Mouse (Mus musculus) heart, embryonic 11.5 days (tissue): Measurements from ENCODE around the gene Khdc3. TPM values are rescaled to one million over a fixed set of nuclear protein-coding genes. Genes with fewer than 3 reads are reported as not detected.
"Not testable (repeated sequence)": the region's sequence is repeated elsewhere in the genome, so short reads cannot be mapped to it uniquely, and the experiment has no call there.

Source experiments
- ATAC-seq: fragments of 200-750 bp; cut with Nextera tagmentation; replicated peaks from 2 replicates; pipeline ENCODE4 v1.8.0; 2017; ENCODE audit warnings: moderate library complexity; ENCODE audit not compliant: insufficient number of reproducible peaks, low FRiP score, low TSS enrichment
- H3K27ac ChIP-seq: fragments of 300-500 bp; sonication (generic); 2 replicates; pipeline ENCODE4 v1.5.1; 2014; ENCODE audit warnings: mild to moderate bottlenecking, low read depth, low read length
- H3K27me3 ChIP-seq: fragments of 300-500 bp; sonication (generic); 2 replicates; pipeline ENCODE4 v1.6.1; 2014; ENCODE audit warnings: mild to moderate bottlenecking, low read length, mixed read lengths; ENCODE audit not compliant: control insufficient read depth, insufficient read depth
- H3K36me3 ChIP-seq: fragments of 300-500 bp; sonication (generic); 2 replicates; pipeline ENCODE4 v1.6.1; 2014; ENCODE audit warnings: mild to moderate bottlenecking, low read length, moderate library complexity, mixed read lengths; ENCODE audit not compliant: control insufficient read depth, insufficient read depth
- H3K4me1 ChIP-seq: fragments of 300-500 bp; sonication (generic); 2 replicates; pipeline ENCODE4 v1.6.1; 2014; ENCODE audit warnings: low read length; ENCODE audit not compliant: control insufficient read depth, insufficient read depth
- H3K4me2 ChIP-seq: fragments of 300-500 bp; sonication (generic); 2 replicates; pipeline ENCODE4 v1.6.1; 2014; ENCODE audit warnings: mild to moderate bottlenecking, moderate library complexity
- H3K4me3 ChIP-seq: fragments of 300-500 bp; sonication (generic); 2 replicates; pipeline ENCODE4 v1.5.1; 2014; ENCODE audit warnings: low read depth, low read length
- H3K9ac ChIP-seq: fragments of 300-500 bp; sonication (generic); 2 replicates; pipeline ENCODE4 v1.6.1; 2014; ENCODE audit warnings: mild to moderate bottlenecking, low read depth, low read length, moderate library complexity
- H3K9me3 ChIP-seq: fragments of 300-500 bp; sonication (generic); replicated peaks from 2 replicates; pipeline ENCODE4 v1.6.1; 2016; ENCODE audit warnings: low read length; ENCODE audit not compliant: control insufficient read depth
- WGBS: fragments of 180-500 bp; shearing (Covaris S2); extraction: QIAGEN DNeasy Blood & Tissue Kit; methylation state at CpG from one replicate; pipeline ENCODE4 v1.1.7; 2014; ENCODE audit not compliant: insufficient replicate concordance; 5-methylcytosine and 5-hydroxymethylcytosine counted together
- polyA plus RNA-seq: library from polyadenylated mRNA; unstranded; fragments of >200 nt; fragmentation: Nextera tagmentation; extraction: Ambion mirVana; gene quantifications from 2 replicates; pipeline ENCODE4 v1.2.1, GENCODE M21; 2014

Gene Khdc3
- polyA plus RNA-seq, 1 experiment from 2014 or later = not detected

GRCm38 (mm10) chr9:73072426-73072825 lies 29.2 kb upstream of the Khdc3 start:
- WGBS = 75% methylated on average over 8 of the region's 8 CpGs
- Histone ChIP-seq H3K27me3 (no peaks in the 10 kb centered on the region), H3K27ac (no peak overlapping the region), H3K36me3 (no peaks in the 10 kb centered on the region), H3K4me2 (no peak overlapping the region), H3K4me1 (peaks cover 11% of the 10 kb centered on the region), H3K4me3 (no peak overlapping the region), H3K9me3 (no peaks in the 10 kb centered on the region), H3K9ac (no peak overlapping the region)
- no peak for ATAC-seq

- no peak for ATAC-seq
- no peaks in the 10 kb centered on the region for H3K36me3 ChIP-seq
- H3K4me3 ChIP-seq = no peak overlapping the region
- 88% methylated on average over 5 of the region's 5 CpGs for WGBS
- H3K4me1 ChIP-seq = peaks cover 4% of the 10 kb centered on the region
- H3K9me3 ChIP-seq = no peaks in the 10 kb centered on the region
- no peak overlapping the region for H3K9ac ChIP-seq
- H3K27ac ChIP-seq = no peak overlapping the region
- H3K27me3 ChIP-seq = no peaks in the 10 kb centered on the region
- H3K4me2 ChIP-seq = no peak overlapping the region
These were observed 28.5 kb upstream of the Khdc3 start for GRCm38 (mm10) chr9:73073169-73073568.

GRCm38 (mm10) chr9:73079349-73079748 lies 22.3 kb upstream of the Khdc3 start:
- H3K9ac ChIP-seq, H3K4me2 ChIP-seq, H3K27me3 ChIP-seq, H3K36me3 ChIP-seq, ATAC-seq, H3K9me3 ChIP-seq, H3K4me3 ChIP-seq, H3K4me1 ChIP-seq, H3K27ac ChIP-seq: not testable (repeated sequence)
- 77% methylated on average over 12 of the region's 12 CpGs for WGBS

GRCm38 (mm10) chr9:73079801-73080325 lies 21.8 kb upstream of the Khdc3 start:
- H3K4me3 ChIP-seq = no peak overlapping the region
- no peak overlapping the region for H3K27ac ChIP-seq
- no peaks in the 10 kb centered on the region for H3K4me1 ChIP-seq
- no peak overlapping the region for H3K9ac ChIP-seq
- WGBS = 44% methylated on average over 7 of the region's 7 CpGs
- no peaks in the 10 kb centered on the region for H3K27me3 ChIP-seq
- H3K4me2 ChIP-seq = no peak overlapping the region
- ATAC-seq = no peak
- no peaks in the 10 kb centered on the region for H3K9me3 ChIP-seq
- H3K36me3 ChIP-seq = no peaks in the 10 kb centered on the region

DNA sequence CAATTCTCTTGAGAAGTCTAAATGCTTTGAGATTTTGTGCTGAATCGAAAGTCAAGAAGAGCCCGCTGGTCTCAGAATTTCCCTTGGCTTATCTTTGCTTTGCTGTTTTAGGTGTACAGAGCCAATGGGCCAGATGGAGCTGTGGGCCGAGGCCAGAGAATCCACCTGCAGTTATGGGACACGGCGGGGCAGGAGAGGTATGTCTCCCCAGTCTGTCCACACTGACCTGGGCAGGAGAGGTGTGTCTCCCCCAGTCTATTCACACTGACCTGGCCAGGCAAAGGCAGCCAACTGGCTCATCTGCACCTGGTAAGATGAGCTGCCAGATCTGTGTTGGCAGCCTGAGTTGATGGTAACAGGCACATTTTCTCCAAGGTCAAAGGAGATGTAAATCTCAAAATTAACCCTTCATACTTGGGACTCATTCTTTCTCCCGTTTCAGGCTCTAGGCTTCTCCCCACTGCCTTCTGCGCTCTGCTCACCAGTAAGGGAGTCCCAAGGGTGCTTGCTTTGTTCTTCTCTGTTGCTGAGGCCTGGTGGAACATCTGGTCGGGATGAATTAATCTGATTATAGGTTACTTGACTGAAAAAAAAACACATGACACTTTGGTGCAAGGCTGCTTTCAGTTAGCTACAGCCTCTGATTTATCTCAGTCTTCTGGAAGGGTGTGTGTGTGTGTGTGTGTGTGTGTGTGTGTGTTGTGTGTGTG lies 19.2 kb upstream of the Khdc3 start:
- H3K4me1 ChIP-seq = no peaks in the 10 kb centered on the region
- H3K4me3 ChIP-seq = no peak overlapping the region
- H3K36me3 ChIP-seq = no peaks in the 10 kb centered on the region
- H3K27me3 ChIP-seq = no peaks in the 10 kb centered on the region
- H3K27ac ChIP-seq = no peak overlapping the region
- 74% methylated on average over 8 of the region's 8 CpGs for WGBS
- no peak overlapping the region for H3K4me2 ChIP-seq
- no peaks in the 10 kb centered on the region for H3K9me3 ChIP-seq
- ATAC-seq = no peak
- H3K9ac ChIP-seq = no peak overlapping the region

GRCm38 (mm10) chr9:73083956-73084355 lies 17.7 kb upstream of the Khdc3 start:
- H3K4me3 ChIP-seq = no peak overlapping the region
- no peaks in the 10 kb centered on the region for H3K9me3 ChIP-seq
- H3K27me3 ChIP-seq = no peaks in the 10 kb centered on the region
- no peak overlapping the region for H3K9ac ChIP-seq
- no peak for ATAC-seq
- H3K4me2 ChIP-seq = no peak overlapping the region
- 63% methylated on average over 6 of the region's 6 CpGs for WGBS
- no peak overlapping the region for H3K27ac ChIP-seq
- no peaks in the 10 kb centered on the region for H3K36me3 ChIP-seq
- no peaks in the 10 kb centered on the region for H3K4me1 ChIP-seq

DNA sequence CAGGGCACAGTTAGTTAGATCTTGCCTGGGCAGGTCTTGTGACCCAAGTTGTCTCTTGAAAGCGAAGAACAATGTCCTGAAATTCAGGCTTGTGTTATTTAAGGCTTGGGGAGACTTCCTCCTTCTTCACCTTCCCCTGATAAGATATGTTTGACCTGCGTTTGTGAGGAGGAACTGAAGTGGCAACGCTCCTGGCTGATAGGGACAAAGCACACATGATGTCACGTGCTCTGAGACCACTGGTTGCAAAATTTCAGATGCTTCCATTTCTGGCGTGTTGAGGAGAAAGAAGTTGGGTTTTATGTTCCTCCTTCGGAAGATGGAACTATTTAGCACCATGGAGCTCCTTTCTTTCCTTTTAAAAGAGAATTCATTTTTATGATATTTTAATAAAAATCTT lies 15.8 kb upstream of the Khdc3 start:
- no peaks in the 10 kb centered on the region for H3K4me1 ChIP-seq
- no peaks in the 10 kb centered on the region for H3K36me3 ChIP-seq
- no peaks in the 10 kb centered on the region for H3K27me3 ChIP-seq
- no peak overlapping the region for H3K9ac ChIP-seq
- H3K4me2 ChIP-seq = no peak overlapping the region
- H3K27ac ChIP-seq = no peak overlapping the region
- no peak overlapping the region for H3K4me3 ChIP-seq
- no peaks in the 10 kb centered on the region for H3K9me3 ChIP-seq
- ATAC-seq = no peak
- 40% methylated on average over 6 of the region's 6 CpGs for WGBS

- no peaks in the 10 kb centered on the region for H3K9me3 ChIP-seq
- no peaks in the 10 kb centered on the region for H3K27me3 ChIP-seq
- no peak overlapping the region for H3K4me3 ChIP-seq
- 60% methylated on average over 8 of the region's 8 CpGs for whole genome bisulfite sequencing
- no peak overlapping the region for H3K27ac ChIP-seq
- no peak for ATAC-seq
- no peak overlapping the region for H3K4me2 ChIP-seq
- no peaks in the 10 kb centered on the region for H3K36me3 ChIP-seq
- H3K4me1 ChIP-seq = no peaks in the 10 kb centered on the region
- H3K9ac ChIP-seq = no peak overlapping the region
These were observed 14.5 kb upstream of the Khdc3 start for GRCm38 (mm10) chr9:73087121-73087520.

- Histone ChIP-seq H3K9me3 (no peaks in the 10 kb centered on the region), H3K36me3 (no peaks in the 10 kb centered on the region), H3K4me1 (no peaks in the 10 kb centered on the region), H3K4me2 (no peak overlapping the region), H3K27me3 (no peaks in the 10 kb centered on the region; the same call in 1 of the 2 replicates), H3K27ac (no peak overlapping the region), H3K9ac (no peak overlapping the region), H3K4me3 (no peak overlapping the region)
- ATAC-seq = no peak
- 62% methylated on average over 5 of the region's 5 CpGs for WGBS
These were observed 14.1 kb upstream of the Khdc3 start for GRCm38 (mm10) chr9:73087581-73087980.
